Comparison of ENCODE assay signal across 28 mouse cellular contexts in the genomic region with DNA sequence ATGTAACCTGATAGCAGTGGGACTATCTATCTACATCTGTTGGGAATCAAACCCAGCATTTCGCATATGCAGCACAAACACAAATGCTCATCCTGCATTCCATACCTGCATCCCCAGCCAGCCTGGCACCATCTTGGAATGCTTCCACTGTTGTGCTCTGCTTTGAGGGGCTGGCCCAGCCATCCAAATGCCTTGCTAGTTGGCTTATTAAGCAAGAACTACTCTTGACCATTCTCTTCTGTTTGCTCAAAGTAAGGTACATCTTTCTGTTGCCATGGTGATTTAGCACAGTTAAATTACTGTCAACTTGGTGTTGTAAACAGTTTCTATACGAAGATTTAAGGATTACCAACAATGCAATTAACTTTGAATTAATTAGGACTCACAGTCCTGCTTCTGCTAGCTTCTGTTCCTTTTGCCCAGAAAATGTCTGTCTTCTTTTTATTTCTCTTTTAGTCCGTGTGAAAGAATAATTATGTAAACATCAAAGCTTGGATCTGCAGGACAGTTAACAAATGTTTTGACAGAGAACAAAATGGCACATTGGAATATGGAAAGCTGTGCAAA.
A peak's percentile ranks its signal among the peaks of the same experiment; 100 is the strongest.
DNase-seq lines count a peak whose midpoint lies in the region; ATAC-seq and TF ChIP-seq lines count a peak whose summit lies in the region.
"Had no signal": no experiment of that assay in that cellular context is flagged by ENCODE, and none has a peak within 500 bp of the region (broad histone marks: within the 10 kb centered on the region; RNA-seq: fewer than 3 reads in every experiment).

No protein-coding gene starts in this region.

- no peaks in the 10 kb centered on the region for H3K9me3 ChIP-seq in forebrain, embryonic 14.5 days (replicated peaks; ENCODE audit: control insufficient read depth, low read length)
- H3K9me3 ChIP-seq: hindbrain, embryonic 10.5 days; intestine, embryonic 15.5 days; neural tube, embryonic 12.5 days had no signal

- H3K9ac ChIP-seq in forebrain, embryonic 14.5 days (ENCODE audit: low read length): no peak overlapping the region
- H3K9ac ChIP-seq: intestine, embryonic 15.5 days; liver, embryonic 14.5 days; lung, embryonic 14.5 days; neural tube, embryonic 12.5 days had no signal

- no peak for DNase-seq in layer of hippocampus, adult 2 months (ENCODE audit: low spot score in 2 of 2)
- no peak for DNase-seq in layer of hippocampus, adult 9-10 months (ENCODE audit: low spot score)
- DNase-seq in right cerebral cortex, postnatal 14 days: peak; percentile 3
- DNase-seq in right cerebral cortex, postnatal 36 days (ENCODE audit: low spot score in 2 of 2): no peak
- peak; percentile 86 for DNase-seq in forebrain, embryonic 14.5 days (ENCODE audit: low spot score)
- DNase-seq in right cerebral cortex, postnatal 4 days: peak; percentile 4
- no peak for DNase-seq in heart, adult 18-20 months
- DNase-seq in urinary bladder, postnatal 4 days (ENCODE audit: low spot score in 2 of 2): no peak
- DNase-seq: adrenal gland, postnatal 25 days; B cell, adult 2 months; cerebellum, adult 11 months; cerebellum, adult 9-10 months; cerebellum, postnatal 36 days; gastrocnemius, postnatal 10 days; heart, postnatal 14 days; kidney, adult 2 months; kidney, postnatal 4 days; liver; lung, embryonic 14.5 days; lung, postnatal 14 days had no signal

- no peaks in the 10 kb centered on the region for H3K36me3 ChIP-seq in forebrain, embryonic 14.5 days (ENCODE audit: control insufficient read depth, insufficient read depth, low read length)
- H3K36me3 ChIP-seq: hindbrain, embryonic 10.5 days; intestine, embryonic 15.5 days; neural tube, embryonic 12.5 days had no signal

- TF ChIP-seq CTCF in layer of hippocampus, adult 2 months (conservative IDR thresholded peaks at IDR 0.05): no peak

- ATAC-seq in forebrain, embryonic 14.5 days: peak; percentile 84
- ATAC-seq: hindbrain, embryonic 16.5 days; intestine, embryonic 15.5 days had no signal

- H3K27me3 ChIP-seq in forebrain, embryonic 14.5 days (replicated peaks; ENCODE audit: control insufficient read depth, insufficient read depth, low read length): 0 out of 2 replicates have a peak, but pooled peaks cover 4% of the 10 kb centered on the region
- H3K27me3 ChIP-seq: intestine, embryonic 15.5 days; neural tube, embryonic 12.5 days had no signal

- H3K4me3 ChIP-seq in layer of hippocampus, adult 2 months: no peak overlapping the region
- no peak overlapping the region for H3K4me3 ChIP-seq in forebrain, embryonic 14.5 days (ENCODE audit: low read depth, low read length)
- H3K4me3 ChIP-seq: hindbrain, embryonic 10.5 days; intestine, embryonic 15.5 days; myocyte; neural tube, embryonic 12.5 days had no signal

- 27% methylated on average over 3 of the region's 3 CpGs for WGBS in forebrain, embryonic 14.5 days

- H3K27ac ChIP-seq in layer of hippocampus, adult 2 months: peak overlapping the region; percentile 15; the same call in 1 of the 2 replicates
- H3K27ac ChIP-seq in forebrain, embryonic 14.5 days (ENCODE audit: low read depth, low read length): no peak overlapping the region
- H3K27ac ChIP-seq: hindbrain, embryonic 10.5 days; intestine, embryonic 15.5 days; kidney, postnatal 0 days; liver, embryonic 14.5 days; neural tube, embryonic 12.5 days had no signal

- no peak overlapping the region for H3K4me2 ChIP-seq in forebrain, embryonic 14.5 days (ENCODE audit: low read length)
- H3K4me2 ChIP-seq: intestine, embryonic 15.5 days; lung, embryonic 14.5 days; midbrain, embryonic 11.5 days; neural tube, embryonic 12.5 days had no signal

- no peaks in the 10 kb centered on the region for H3K4me1 ChIP-seq in forebrain, embryonic 14.5 days (ENCODE audit: control insufficient read depth, insufficient read depth, low read length)
- H3K4me1 ChIP-seq: hindbrain, embryonic 10.5 days; intestine, embryonic 15.5 days; neural tube, embryonic 12.5 days had no signal

Comparison
In these comparisons a context has a peak if more than half of its experiments do, and no peak if none do; other contexts are left out.
1. DNase-seq: peak in right cerebral cortex, postnatal 14 days (single experiment), forebrain, embryonic 14.5 days (single experiment) and right cerebral cortex, postnatal 4 days (single experiment); none in layer of hippocampus, adult 2 months (0 of 2), layer of hippocampus, adult 9-10 months (single experiment), right cerebral cortex, postnatal 36 days (0 of 2), heart, adult 18-20 months (0 of 2) and urinary bladder, postnatal 4 days (0 of 2).